Mouse (Mus musculus): Measurements from ENCODE around the gene D130043K22Rik. TPM values are rescaled to one million over a fixed set of nuclear protein-coding genes. Genes with fewer than 3 reads are reported as not detected.
A peak's percentile ranks its signal among the peaks of the same experiment; 100 is the strongest.

Gene D130043K22Rik
- polyA plus RNA-seq, 1 experiment from 2014 or later, result 1.2 TPM

DNA sequence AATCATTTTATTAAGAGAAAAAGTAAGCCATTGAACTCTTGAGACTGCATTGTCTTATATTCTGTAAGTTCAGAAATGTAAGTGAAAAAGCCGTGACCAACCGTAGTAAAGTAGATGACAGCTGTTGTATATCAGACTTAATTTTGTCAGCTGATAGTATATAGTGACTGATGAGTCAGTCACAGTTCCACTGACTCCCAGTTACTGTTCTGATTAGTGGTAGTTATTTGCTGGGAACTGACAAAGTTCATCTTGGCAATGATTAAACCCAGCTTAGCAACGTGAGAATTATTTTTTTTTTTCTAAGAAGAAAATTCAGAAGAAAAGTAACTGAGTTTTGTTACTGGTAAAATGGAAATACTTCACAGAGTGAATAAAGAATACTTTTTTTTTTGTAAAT is 3.2 kb upstream of the D130043K22Rik start:
- Histone ChIP-seq H3K9me3 (ENCODE audit: control insufficient read depth, low read length) (no peaks in the 10 kb centered on the region), H3K36me3 (ENCODE audit: control insufficient read depth, insufficient read depth, low read length) (no peaks in the 10 kb centered on the region), H3K4me3 (ENCODE audit: low read depth, low read length) (no peak overlapping the region), H3K27ac (ENCODE audit: low read depth, low read length) (no peak overlapping the region), H3K27me3 (ENCODE audit: control insufficient read depth, insufficient read depth, low read length) (no peaks in the 10 kb centered on the region), H3K4me2 (ENCODE audit: low read depth) (no peak overlapping the region), H3K9ac (ENCODE audit: low read length) (no peak overlapping the region), H3K4me1 (ENCODE audit: control insufficient read depth, insufficient read depth, low read length) (no peaks in the 10 kb centered on the region)
- no peak for ATAC-seq (ENCODE audit: insufficient read depth, low FRiP score, low TSS enrichment)
- no peak for DNase-seq (ENCODE audit: low spot score)
- WGBS, result 89% methylated on average over 3 of the region's 3 CpGs

DNA sequence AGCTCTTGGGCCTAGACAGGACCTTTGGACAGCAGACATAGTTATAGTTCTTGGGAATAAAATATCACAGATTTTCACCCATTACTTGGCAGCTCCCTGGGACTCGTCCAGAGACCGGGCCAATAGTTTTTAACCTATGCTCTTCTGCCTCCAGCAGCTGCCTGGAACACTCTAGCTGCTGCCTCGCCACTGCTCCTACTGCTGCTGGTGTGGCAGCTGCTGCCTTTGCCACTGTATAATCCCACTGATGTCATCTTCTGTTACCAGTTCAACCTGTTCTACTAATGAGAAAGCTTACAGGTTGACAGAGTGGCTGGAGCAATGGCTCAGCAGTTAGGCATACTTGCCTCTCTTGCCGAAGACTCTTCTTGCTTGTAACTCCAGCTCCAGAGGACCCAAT is 4.4 kb downstream of the D130043K22Rik start:
- Histone ChIP-seq H3K9ac (ENCODE audit: low read length) (no peak overlapping the region), H3K27me3 (ENCODE audit: control insufficient read depth, insufficient read depth, low read length) (no peaks in the 10 kb centered on the region), H3K4me1 (ENCODE audit: control insufficient read depth, insufficient read depth, low read length) (no peaks in the 10 kb centered on the region), H3K4me3 (ENCODE audit: low read depth, low read length) (no peak overlapping the region), H3K27ac (ENCODE audit: low read depth, low read length) (no peak overlapping the region), H3K36me3 (ENCODE audit: control insufficient read depth, insufficient read depth, low read length) (no peaks in the 10 kb centered on the region), H3K9me3 (ENCODE audit: control insufficient read depth, low read length) (no peaks in the 10 kb centered on the region), H3K4me2 (ENCODE audit: low read depth) (no peak overlapping the region)
- DNase-seq (ENCODE audit: low spot score) (no peak), ATAC-seq (ENCODE audit: insufficient read depth, low FRiP score, low TSS enrichment) (no peak)
- 85% methylated on average over 4 of the region's 4 CpGs for WGBS

DNA sequence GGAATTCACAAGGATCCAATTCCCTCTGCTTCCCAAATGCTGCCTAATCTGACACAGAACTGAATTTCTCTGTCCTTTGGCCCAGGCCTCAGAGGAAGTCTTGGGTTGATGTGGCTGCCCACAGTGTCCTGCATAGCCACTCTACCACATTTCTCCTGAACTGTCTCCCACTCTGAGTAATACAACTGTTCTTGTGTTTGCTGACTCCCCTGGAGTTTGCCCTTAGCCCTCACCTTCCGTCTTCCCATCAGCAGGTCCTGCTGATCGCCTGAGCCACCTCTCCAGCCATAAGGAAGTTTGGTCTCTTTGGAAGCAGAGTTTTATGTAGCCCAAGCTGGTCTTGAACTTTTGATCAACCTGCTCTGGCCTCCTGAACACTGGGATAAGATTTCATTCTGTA is 7.1 kb downstream of the D130043K22Rik start:
- Histone ChIP-seq H3K4me3 (ENCODE audit: low read depth, low read length) (no peak overlapping the region), H3K9me3 (ENCODE audit: control insufficient read depth, low read length) (no peaks in the 10 kb centered on the region), H3K4me1 (ENCODE audit: control insufficient read depth, insufficient read depth, low read length) (no peaks in the 10 kb centered on the region), H3K27ac (ENCODE audit: low read depth, low read length) (no peak overlapping the region), H3K27me3 (ENCODE audit: control insufficient read depth, insufficient read depth, low read length) (no peaks in the 10 kb centered on the region), H3K9ac (ENCODE audit: low read length) (no peak overlapping the region), H3K4me2 (ENCODE audit: low read depth) (no peak overlapping the region), H3K36me3 (ENCODE audit: control insufficient read depth, insufficient read depth, low read length) (no peaks in the 10 kb centered on the region)
- DNase-seq (ENCODE audit: low spot score), result no peak
- WGBS, result 77% methylated on average over 2 of the region's 2 CpGs
- no peak for ATAC-seq (ENCODE audit: insufficient read depth, low FRiP score, low TSS enrichment)

GRCm38 (mm10) chr13:24852570-24852969 is 7.6 kb downstream of the D130043K22Rik start:
- Histone ChIP-seq H3K4me3 (ENCODE audit: low read depth, low read length) (no peak overlapping the region), H3K36me3 (ENCODE audit: control insufficient read depth, insufficient read depth, low read length) (no peaks in the 10 kb centered on the region), H3K9ac (ENCODE audit: low read length) (no peak overlapping the region), H3K27me3 (ENCODE audit: control insufficient read depth, insufficient read depth, low read length) (no peaks in the 10 kb centered on the region), H3K4me2 (ENCODE audit: low read depth) (no peak overlapping the region), H3K27ac (ENCODE audit: low read depth, low read length) (no peak overlapping the region), H3K4me1 (ENCODE audit: control insufficient read depth, insufficient read depth, low read length) (no peaks in the 10 kb centered on the region), H3K9me3 (ENCODE audit: control insufficient read depth, low read length) (no peaks in the 10 kb centered on the region)
- no peak for DNase-seq (ENCODE audit: low spot score)
- 81% methylated on average over 3 of the region's 3 CpGs for WGBS
- ATAC-seq (ENCODE audit: insufficient read depth, low FRiP score, low TSS enrichment), result no peak

- no peak for ATAC-seq (ENCODE audit: insufficient read depth, low FRiP score, low TSS enrichment)
- no peaks in the 10 kb centered on the region for H3K9me3 ChIP-seq (ENCODE audit: control insufficient read depth, low read length)
- no peak overlapping the region for H3K27ac ChIP-seq (ENCODE audit: low read depth, low read length)
- H3K27me3 ChIP-seq (ENCODE audit: control insufficient read depth, insufficient read depth, low read length), result no peaks in the 10 kb centered on the region
- no peak overlapping the region for H3K4me3 ChIP-seq (ENCODE audit: low read depth, low read length)
- no peaks in the 10 kb centered on the region for H3K4me1 ChIP-seq (ENCODE audit: control insufficient read depth, insufficient read depth, low read length)
- H3K4me2 ChIP-seq (ENCODE audit: low read depth), result no peak overlapping the region
- no peak for DNase-seq (ENCODE audit: low spot score)
- H3K9ac ChIP-seq (ENCODE audit: low read length), result no peak overlapping the region
- H3K36me3 ChIP-seq (ENCODE audit: control insufficient read depth, insufficient read depth, low read length), result no peaks in the 10 kb centered on the region
Measured at GRCm38 (mm10) chr13:24859115-24859514, 14.2 kb downstream of the D130043K22Rik start.

- DNase-seq (ENCODE audit: low spot score) (no peak), ATAC-seq (ENCODE audit: insufficient read depth, low FRiP score, low TSS enrichment) (no peak)
- H3K4me2 ChIP-seq (ENCODE audit: low read depth), result no peak overlapping the region
- H3K9me3 ChIP-seq (ENCODE audit: control insufficient read depth, low read length), result no peaks in the 10 kb centered on the region
- no peak overlapping the region for H3K27ac ChIP-seq (ENCODE audit: low read depth, low read length)
- H3K4me3 ChIP-seq (ENCODE audit: low read depth, low read length), result no peak overlapping the region
- 62% methylated on average over 12 of the region's 12 CpGs for WGBS
- no peaks in the 10 kb centered on the region for H3K4me1 ChIP-seq (ENCODE audit: control insufficient read depth, insufficient read depth, low read length)
- H3K27me3 ChIP-seq (ENCODE audit: control insufficient read depth, insufficient read depth, low read length), result no peaks in the 10 kb centered on the region
- no peak overlapping the region for H3K9ac ChIP-seq (ENCODE audit: low read length)
- H3K36me3 ChIP-seq (ENCODE audit: control insufficient read depth, insufficient read depth, low read length), result no peaks in the 10 kb centered on the region
Measured at GRCm38 (mm10) chr13:24861084-24861483, 16.1 kb downstream of the D130043K22Rik start.

GRCm38 (mm10) chr13:24862021-24862420 is 17.1 kb downstream of the D130043K22Rik start:
- ATAC-seq (ENCODE audit: insufficient read depth, low FRiP score, low TSS enrichment) (no peak), DNase-seq (ENCODE audit: low spot score) (no peak)
- H3K27ac ChIP-seq (ENCODE audit: low read depth, low read length), result no peak overlapping the region
- no peaks in the 10 kb centered on the region for H3K27me3 ChIP-seq (ENCODE audit: control insufficient read depth, insufficient read depth, low read length)
- no peak overlapping the region for H3K4me2 ChIP-seq (ENCODE audit: low read depth)
- WGBS, result 77% methylated on average over 7 of the region's 7 CpGs
- H3K9ac ChIP-seq (ENCODE audit: low read length), result no peak overlapping the region
- no peak overlapping the region for H3K4me3 ChIP-seq (ENCODE audit: low read depth, low read length)
- H3K36me3 ChIP-seq (ENCODE audit: control insufficient read depth, insufficient read depth, low read length), result no peaks in the 10 kb centered on the region
- no peaks in the 10 kb centered on the region for H3K4me1 ChIP-seq (ENCODE audit: control insufficient read depth, insufficient read depth, low read length)
- no peaks in the 10 kb centered on the region for H3K9me3 ChIP-seq (ENCODE audit: control insufficient read depth, low read length)

DNA sequence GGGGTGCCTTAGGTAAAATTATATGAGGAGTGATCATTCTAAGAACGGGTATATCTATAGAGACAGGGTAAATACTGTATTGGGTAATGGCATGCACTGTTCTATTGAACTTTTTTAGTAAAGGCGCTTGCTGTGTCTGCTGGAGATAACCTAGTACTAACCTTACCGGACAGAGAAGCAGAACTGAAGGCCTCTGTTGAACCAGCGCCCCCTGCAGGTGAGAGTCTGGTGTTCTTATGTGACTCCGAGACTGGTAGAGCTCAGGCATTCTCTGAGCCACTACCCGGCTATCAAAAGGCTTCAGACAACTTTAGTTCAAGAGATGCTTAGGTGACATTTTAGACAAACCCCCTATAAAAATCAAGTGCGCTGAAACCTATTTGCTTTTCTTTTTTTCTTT is 17.6 kb downstream of the D130043K22Rik start:
- H3K27me3 ChIP-seq (ENCODE audit: control insufficient read depth, insufficient read depth, low read length), result no peaks in the 10 kb centered on the region
- ATAC-seq (ENCODE audit: insufficient read depth, low FRiP score, low TSS enrichment) (no peak), DNase-seq (ENCODE audit: low spot score) (peak; percentile 38)
- no peak overlapping the region for H3K27ac ChIP-seq (ENCODE audit: low read depth, low read length)
- WGBS, result 64% methylated on average over 7 of the region's 7 CpGs
- no peaks in the 10 kb centered on the region for H3K9me3 ChIP-seq (ENCODE audit: control insufficient read depth, low read length)
- no peak overlapping the region for H3K9ac ChIP-seq (ENCODE audit: low read length)
- no peaks in the 10 kb centered on the region for H3K36me3 ChIP-seq (ENCODE audit: control insufficient read depth, insufficient read depth, low read length)
- no peak overlapping the region for H3K4me3 ChIP-seq (ENCODE audit: low read depth, low read length)
- H3K4me2 ChIP-seq (ENCODE audit: low read depth), result no peak overlapping the region
- no peaks in the 10 kb centered on the region for H3K4me1 ChIP-seq (ENCODE audit: control insufficient read depth, insufficient read depth, low read length)

DNA sequence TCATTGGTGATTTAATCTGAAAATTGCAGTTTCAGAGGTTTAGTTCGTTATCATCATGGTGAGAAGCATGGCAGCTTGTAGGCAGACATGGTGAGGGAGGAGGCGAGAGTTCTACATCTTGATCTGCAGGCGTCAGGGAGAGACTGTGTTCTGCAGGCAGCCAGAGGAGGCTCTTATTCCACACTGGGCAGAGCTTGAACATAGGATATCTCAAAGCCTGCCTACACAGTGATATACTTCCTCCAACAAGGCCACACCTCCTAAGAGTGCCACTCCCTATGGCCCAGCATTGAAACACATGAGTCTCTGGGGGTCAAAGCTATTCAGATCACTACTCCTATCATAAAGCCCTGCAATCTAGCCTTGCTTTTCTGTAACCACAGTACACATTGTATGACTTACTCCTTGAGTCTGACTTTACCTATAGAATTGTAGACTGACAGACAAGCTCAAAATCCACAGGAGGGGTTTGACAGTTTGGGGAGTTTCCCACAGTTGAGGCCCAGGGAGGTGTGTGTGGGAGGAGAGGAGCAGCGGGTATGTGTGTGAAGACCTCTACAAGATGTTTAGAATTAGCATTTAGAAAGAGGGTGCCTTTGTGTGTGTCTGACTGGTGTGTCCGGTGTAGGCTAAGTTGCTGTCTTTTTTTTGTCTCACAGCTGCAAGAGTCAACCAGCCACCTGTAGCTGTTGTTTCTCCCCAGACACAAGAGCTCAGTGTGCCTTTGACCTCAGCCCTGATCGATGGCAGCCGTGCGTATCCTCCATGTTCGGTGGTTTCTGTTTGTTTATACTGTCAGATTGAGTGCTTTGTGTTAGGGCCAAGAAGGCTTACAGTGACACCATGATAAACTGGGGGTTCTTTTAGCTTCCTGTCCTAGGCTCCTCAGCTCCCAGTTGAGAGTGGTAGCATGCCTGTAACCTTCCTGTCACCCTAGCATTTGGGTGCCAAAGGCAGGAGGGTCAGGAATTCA is 21.8 kb downstream of the D130043K22Rik start:
- H3K27me3 ChIP-seq (ENCODE audit: control insufficient read depth, insufficient read depth, low read length), result no peaks in the 10 kb centered on the region
- H3K27ac ChIP-seq (ENCODE audit: low read depth, low read length), result no peak overlapping the region
- DNase-seq (ENCODE audit: low spot score) (no peak), ATAC-seq (ENCODE audit: insufficient read depth, low FRiP score, low TSS enrichment) (no peak)
- no peaks in the 10 kb centered on the region for H3K4me1 ChIP-seq (ENCODE audit: control insufficient read depth, insufficient read depth, low read length)
- 66% methylated on average over 9 of the region's 9 CpGs for WGBS
- H3K36me3 ChIP-seq (ENCODE audit: control insufficient read depth, insufficient read depth, low read length), result no peaks in the 10 kb centered on the region
- no peaks in the 10 kb centered on the region for H3K9me3 ChIP-seq (ENCODE audit: control insufficient read depth, low read length)
- no peak overlapping the region for H3K4me2 ChIP-seq (ENCODE audit: low read depth)
- no peak overlapping the region for H3K4me3 ChIP-seq (ENCODE audit: low read depth, low read length)
- no peak overlapping the region for H3K9ac ChIP-seq (ENCODE audit: low read length)
